Mouse (Mus musculus) v-Abl transformed pro-B cells (cell line): Measurements from ENCODE around the gene Hs3st2.

Experiments used
- in situ Hi-C, 2 experiments: fragments of 400-800 bp; cut with MboI; formaldehyde crosslinking; loops; one replicate each; pipeline ENCODE4 v1.15.1; 2025; ENCODE audit not compliant: unreplicated experiment in 2 of 2

Hs3st2 gene

DNA sequence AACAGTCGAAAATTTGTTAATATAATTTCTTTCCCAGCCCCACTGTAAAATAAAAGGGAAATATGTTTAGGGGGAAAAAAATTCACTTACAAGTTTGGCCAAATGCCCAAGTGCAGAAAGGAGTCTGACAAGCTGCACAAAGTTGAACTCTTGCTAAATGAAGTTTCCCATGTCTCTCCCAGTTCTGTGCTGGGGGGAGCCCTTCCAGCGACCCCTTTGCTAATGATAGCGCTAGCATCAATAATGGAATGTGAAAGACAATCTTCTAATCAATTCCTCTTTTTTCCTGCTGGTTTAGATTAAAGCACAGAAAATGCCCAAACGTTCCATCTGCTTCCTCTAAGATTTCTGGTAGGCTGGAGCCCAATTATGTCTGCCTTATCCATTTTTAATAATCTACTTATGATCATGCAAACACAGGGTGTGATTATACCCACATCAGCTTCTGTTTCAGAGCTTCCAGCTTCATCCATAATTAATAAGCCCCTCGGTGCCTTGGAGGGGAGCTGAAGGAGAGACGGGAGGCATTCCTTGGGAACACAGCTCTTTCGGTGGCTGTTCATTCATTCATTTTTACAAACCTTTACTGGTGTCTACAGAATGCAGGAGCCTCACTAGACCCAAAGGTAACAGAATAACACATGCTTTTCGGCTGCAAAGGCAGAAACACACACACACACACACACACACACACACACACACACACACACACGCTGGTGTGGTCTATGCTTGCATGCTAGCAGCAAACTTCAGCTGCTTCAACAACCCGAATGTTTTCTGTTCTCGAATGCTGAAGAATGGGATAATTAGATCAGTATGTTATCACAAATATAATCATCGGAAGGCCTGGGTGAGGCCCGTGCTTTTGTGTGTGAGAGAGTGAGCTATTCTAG, 59.5 kb downstream of the Hs3st2 start:
- in situ Hi-C loops = loop anchor here (10.0 to 25.0 kb wide), 2 partner anchors 616 to 1964 kb away; partner anchors contain the start of gene Umod (in 2 of the 2)

DNA sequence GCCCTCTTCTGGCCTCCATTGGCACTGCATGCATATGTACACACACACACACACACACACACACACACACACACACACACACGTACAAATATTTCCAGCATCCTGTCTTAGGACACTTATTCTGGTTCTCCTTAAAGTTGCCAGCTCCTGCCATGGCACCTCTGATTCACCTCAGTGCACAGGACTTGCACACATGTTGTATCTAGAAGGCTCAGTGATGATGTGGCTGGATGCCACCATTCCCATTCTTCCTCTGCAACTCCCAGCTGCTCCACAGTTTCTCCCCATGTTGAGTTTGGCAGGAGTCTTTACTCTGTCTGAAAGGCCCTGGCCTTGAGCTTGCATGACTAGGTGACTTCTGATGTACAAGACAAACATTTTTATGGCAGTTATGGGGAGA, 65.1 kb downstream of the Hs3st2 start:
- in situ Hi-C loops = loop anchor here (10.0 to 25.0 kb wide), 2 partner anchors 622 to 1969 kb away; partner anchors contain the start of gene Umod (in 2 of the 2)

DNA sequence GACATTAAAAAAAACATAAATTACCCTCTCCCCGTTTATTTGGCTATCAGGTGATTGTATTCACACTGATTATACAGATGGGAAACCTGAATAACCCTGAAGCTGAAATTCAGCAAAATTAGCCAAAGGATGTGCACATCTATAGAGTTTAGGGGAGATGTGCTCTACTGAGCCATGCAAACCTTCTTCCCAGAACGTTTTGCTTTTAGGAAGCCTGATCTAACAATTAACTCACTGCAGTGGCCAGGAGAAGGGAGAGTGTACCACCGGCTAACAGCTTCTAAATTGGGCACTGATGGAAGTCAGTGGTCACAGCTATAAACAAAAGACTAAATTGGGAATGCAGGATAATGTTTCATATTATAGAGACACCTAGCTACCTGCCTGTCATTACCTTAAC, 66.4 kb downstream of the Hs3st2 start:
- in situ Hi-C loops = loop anchor here (10.0 to 25.0 kb wide), 2 partner anchors 623 to 1971 kb away; partner anchors contain the start of gene Umod (in 2 of the 2)

DNA sequence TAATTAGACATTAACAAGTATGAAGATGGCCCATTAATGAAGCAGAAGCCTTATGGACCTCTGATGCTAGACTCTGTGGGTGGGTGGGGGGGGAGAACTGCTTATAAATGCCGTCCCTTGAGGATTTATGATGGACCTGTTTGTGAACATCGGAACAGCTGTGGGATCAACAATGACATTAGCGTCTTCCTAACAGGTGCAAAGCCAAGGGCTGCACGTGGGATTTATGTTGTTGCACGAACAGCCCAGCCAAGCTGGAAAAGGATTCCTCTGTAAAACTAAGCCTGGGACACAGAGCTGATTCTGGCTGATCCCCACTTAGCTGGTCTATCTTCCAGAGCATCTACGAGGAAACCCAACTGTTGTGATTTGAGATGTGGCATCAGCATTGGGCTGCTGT, 69.0 kb downstream of the Hs3st2 start:
- in situ Hi-C loops = loop anchor here (25.0 kb wide), 1 partner anchor 1973 kb away; the partner anchor contains the start of gene Umod (in 2 of the 2)

DNA sequence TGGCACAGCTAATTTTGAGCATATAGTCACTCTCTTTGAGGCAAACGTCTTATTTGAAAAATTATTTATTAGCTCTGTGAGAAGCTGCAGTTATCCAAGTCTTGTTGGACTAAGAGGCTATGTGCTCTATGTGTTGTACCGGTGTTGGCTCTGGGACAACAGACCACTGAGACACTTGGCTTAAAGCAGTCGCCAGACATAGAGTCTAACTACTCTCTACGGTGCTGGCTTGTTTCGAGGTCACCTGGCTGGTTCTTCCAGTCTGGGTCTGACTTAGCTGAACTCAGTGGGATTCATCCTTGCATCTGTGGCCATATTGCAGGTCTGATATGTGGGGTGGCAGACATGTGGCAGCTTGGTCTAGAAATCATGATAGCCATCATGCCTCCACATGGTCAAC, 72.8 kb downstream of the Hs3st2 start:
- in situ Hi-C loops = loop anchor here (25.0 kb wide), 1 partner anchor 1977 kb away; the partner anchor contains the start of gene Umod (in 2 of the 2)

DNA sequence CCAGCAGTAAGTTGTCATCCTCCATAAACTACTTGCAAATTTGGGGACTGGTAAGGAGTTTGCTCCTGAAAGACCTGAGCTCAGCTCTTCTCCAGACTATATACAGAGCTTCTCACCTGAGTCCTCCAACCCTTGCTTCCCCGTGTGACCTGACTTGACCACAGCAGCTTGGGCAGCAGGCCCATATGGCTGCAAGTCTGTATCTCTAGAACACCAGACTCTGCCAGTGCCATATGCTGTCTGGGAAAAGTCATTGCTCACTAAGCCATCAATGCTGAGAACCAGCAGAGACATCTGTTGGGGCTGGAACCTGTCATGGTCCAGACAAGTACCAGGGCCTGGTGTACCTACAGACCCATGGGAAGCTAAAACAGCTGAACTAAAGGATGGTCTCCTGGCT, 73.5 kb downstream of the Hs3st2 start:
- in situ Hi-C loops = loop anchor here (25.0 kb wide), 1 partner anchor 1978 kb away; the partner anchor contains the start of gene Umod (in 2 of the 2)

DNA sequence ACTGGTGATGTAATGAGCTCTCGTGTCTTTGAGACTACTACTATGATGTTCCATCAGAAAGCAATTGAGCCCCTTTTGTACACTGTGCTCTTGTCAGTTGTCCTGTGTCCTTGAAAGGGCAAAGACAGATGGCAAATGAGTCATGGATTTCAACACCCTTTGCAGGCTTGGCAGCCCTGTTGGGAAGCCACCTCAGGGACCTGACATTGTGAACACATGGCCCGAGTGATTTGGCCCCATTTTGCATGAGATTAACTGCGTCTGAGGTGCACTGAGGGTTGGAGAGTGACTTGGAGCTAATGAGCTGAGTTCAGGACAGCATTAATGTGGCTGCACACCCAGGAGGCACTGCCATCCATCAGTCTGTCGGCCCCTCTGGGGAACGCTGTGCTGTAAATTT, 74.7 kb downstream of the Hs3st2 start:
- in situ Hi-C loops = loop anchor here (25.0 kb wide), 1 partner anchor 1979 kb away; the partner anchor contains the start of gene Umod (in 2 of the 2)

DNA sequence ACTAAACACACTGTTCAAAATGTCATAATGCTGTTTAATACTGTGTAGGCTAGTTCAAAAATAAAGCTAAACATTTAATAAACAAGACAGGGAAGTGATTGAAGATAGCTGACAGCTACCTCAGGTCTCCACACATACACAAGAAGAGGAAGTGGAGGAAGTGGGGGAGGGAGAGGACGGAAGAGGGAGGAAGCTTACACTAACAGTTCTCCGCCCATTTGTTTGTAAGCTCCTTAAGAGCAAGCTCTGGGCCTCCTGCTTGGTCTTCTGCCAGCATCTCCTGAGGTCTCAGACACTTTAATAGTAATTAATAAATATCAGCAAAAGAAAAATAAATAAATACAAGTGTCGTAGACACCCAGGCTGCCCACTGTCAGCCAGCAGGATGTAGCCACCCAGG, 77.8 kb downstream of the Hs3st2 start:
- in situ Hi-C loops = loop anchor here (25.0 kb wide), 1 partner anchor 1982 kb away; the partner anchor contains the start of gene Umod (in 2 of the 2)

DNA sequence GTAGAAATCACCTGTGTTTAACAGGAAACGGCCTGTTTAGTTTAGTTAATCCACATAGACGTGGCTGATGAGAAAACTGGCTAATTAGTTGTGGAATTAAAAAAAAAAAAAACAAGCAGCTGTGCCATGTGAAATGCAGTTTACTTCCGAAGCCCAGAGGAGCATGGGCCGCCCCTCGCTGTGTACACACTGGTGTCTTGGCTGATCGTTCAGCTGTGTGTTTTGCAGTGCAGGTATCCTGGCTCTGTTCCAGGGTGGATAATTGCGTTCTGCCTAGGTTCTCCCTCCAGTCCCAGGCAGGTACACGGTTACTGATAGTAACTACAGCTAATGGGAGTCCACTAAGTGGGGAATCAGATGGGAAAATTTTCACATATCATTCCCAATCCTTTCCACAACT, 86.6 kb downstream of the Hs3st2 start:
- in situ Hi-C loops = no loop called here

DNA sequence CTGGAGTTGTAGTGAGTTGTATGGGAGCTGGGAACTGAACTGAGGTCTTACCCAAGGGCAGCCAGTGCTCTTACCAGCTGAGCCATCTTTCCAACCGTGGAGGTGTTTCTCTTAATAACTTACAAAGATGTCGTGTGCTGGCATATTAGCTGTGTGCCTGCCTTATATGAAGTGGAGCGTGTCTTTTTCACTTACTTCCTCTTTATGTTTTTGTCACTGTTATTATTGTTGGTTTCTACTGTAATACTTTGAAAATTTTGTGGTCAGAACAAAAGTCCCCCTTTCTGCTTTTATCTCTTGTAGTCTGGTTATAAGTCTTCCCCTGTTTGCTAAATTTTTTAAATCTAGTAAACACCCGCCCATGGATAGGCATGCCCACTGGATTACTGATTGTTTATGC, 88.4 kb downstream of the Hs3st2 start:
- in situ Hi-C loops = no loop called here

DNA sequence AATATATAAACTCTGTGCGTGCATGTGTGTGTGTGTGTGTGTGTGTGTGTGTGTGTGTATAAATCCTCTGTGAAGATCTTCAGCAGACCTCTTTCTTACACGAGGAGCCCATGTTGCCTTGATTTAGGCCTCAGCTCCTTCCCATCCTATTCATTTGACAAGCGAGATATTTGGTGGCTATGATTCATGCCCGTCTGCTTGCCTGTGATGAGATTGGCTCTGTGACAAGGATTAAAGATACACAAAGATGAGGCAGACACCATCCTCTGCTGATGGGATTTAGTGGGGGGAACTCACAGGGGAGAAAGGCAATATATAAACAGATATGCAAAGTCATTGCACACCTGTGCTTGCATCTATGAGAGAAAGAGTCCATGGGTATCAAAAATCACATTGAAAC, 92.9 kb downstream of the Hs3st2 start:
- in situ Hi-C loops = no loop called here

DNA sequence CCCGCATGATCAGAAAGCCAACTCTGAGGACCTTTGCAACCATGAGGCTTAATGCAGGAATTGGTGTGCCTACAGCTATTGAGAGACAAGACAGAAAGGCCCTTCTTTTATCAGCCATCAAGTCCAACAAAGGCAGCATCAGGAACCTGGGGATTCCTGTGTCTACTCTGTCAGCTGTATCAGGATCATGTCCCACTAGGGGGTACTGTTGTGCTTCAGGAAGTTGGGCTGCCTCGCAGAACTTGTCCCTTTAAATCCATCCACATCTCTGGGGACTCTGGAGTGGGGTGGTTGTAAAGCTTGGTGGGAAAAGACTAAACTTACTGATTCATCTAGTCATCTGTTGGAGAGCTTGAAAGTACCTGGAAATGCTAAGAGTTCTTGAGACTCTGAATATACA, 93.6 kb downstream of the Hs3st2 start:
- in situ Hi-C loops = no loop called here

DNA sequence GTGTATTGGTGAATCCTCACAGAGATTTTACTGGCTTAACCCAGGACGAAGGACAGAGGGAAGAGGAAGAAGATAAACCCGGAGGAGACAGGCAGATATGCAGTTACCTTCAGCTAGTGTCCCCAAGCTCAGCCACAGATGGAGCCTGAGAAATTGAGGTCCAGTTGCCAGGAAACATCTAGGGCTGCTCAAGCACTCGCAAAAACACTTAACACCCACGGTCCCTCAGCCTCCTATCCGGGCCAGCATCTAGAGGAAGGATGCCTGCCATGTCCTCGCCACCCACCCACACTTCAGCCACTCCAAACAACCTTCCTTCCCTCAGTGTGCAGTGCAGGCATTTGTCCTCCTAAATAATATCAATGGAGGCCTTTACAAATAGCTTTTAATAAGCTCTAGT, 95.6 kb downstream of the Hs3st2 start:
- in situ Hi-C loops = no loop called here

DNA sequence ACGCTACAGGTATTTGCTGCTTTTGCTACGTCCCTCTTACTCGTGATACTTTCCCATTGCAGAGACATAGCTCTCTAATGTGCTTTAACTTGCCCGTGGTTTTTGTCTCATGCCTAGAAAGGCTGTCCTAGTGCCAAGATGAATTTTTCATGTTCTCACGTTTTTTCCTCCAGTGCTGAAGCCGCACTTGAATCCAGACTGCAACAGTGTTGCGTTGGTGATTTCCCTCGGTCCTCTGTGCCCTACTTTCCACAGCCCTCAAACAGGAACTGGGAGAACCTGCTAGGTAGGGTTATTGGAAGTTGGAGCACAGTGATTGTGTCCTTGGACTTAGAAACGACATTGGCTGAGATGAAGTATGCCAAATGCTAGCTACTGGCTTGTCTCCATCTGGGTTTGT, 97.7 kb downstream of the Hs3st2 start:
- in situ Hi-C loops = no loop called here

DNA sequence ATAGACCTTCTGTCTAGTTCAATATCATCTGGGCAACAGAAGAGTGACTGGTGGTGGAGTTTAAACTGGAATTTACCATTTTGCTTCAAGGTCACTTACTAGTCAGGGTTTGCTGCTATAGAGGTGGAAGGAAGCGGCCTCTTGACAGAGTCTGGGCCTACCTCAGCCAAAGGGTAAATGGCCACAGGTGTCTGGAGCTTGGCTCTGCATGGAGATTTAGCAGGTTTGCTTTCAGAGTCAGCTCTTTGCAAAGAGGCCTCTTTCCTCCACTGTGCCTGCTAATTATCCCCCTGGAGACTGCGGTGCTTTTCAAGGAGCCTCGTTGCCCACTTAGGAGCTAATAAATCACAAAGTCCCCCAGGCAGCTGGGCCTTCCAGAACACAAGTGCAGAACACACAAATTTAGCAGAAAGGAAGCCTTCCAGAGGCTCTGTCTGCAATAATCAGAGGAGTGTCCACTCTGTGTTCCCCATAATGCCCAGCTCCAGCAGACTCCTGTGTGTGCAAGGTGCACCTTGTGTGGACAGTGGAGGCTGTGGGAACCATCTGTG, 99.9 kb downstream of the Hs3st2 start:
- in situ Hi-C loops = loop anchor here in 1 of 2 experiments (10.0 kb wide), 1 partner anchor 47 kb away; no protein-coding TSS in a partner anchor

DNA sequence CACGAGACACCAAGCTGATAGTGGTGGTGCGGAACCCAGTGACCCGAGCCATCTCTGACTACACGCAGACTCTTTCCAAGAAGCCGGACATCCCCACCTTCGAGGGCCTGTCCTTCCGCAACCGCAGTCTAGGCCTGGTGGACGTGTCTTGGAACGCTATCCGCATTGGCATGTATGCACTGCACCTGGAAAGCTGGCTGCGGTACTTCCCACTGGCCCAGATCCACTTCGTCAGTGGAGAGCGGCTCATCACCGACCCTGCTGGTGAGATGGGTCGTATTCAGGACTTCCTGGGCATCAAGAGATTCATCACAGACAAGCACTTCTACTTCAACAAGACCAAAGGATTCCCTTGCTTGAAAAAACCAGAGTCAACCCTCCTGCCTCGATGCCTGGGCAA, 108.9 kb downstream of the Hs3st2 start:
- in situ Hi-C loops = loop anchor here (5.0 to 10.0 kb wide), 4 partner anchors 103 to 246 kb away; partner anchors contain the start of gene Hs3st2 (in 1 of the 2)

DNA sequence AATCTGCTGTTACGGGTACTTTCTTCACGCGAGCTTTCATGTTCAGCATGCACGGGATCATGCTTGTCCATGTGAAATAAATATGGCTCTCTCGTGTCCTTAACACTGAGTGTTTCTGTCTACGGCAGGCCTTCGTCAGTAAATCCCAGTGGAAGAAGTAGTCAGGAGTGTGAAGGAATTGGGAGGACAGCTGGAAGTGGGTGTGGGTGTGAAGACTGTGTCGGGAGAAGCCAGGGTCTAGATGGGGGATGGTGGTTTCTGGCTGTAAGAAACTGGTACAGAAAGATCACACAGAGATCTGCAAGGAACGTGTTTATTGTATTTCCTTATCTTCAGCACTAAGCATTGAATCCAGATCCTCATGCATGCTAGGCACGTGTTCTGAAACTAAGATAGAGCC, 110.0 kb downstream of the Hs3st2 start:
- in situ Hi-C loops = loop anchor here (5.0 to 10.0 kb wide), 4 partner anchors 104 to 247 kb away; partner anchors contain the start of gene Hs3st2 (in 1 of the 2)

DNA sequence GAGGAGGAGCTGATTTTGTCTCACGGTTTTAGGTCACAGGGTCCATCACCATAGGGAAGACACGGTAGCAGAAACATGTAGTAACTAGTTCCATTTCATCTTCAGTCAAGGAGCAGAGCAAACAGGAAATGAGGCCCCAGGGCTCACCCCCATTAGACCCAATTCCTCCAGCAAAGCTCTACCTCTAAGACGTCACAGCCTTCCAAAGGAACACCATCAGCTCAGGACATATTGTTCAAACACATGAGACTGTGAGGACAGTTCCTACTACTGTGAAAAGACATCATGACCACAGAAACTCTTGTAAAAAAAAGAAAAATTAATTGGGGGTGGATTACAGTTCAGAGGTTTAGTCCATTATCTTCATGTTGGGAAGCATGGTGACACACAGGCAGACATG, 125.1 kb downstream of the Hs3st2 start:
- in situ Hi-C loops = no loop called here

DNA sequence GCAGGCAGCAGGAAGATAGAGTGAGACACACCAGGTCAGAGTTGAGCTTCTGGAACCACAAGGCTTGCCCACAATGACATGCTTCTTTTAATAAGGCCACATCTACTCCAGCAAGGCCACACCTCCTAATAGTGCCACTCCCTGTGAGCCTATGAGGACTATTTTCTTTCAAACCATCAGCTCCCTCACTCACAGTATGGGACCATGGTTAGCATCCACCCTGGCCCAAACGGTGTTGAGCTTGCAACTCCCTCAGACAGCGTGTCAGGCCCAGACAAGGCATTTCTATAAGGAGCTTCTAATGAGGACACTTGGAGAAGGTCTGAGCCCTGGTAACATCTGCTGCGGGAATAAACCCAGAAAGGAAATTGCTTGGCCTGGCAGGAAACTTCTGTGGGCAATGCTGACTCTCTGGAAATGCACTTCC, 125.5 kb downstream of the Hs3st2 start:
- in situ Hi-C loops = no loop called here

DNA sequence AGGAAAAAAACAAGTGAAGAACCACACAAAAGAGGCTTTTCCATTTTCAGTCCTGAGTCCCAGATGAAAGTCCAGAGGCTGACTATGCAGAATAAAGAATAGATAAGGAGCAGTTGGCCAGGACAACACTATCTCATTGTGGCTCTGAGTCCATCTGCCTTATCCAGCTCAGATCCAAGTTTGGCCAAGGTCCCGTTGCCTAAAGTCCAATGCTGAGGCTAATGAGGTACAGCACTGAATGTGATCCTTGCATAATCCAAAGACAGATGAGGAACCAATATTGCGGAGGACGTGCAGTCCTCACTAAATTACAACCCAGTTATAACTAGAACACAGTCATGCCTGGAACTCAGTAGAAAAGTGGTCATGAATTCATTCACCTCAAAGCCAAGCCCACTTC, 130.5 kb downstream of the Hs3st2 start:
- in situ Hi-C loops = no loop called here

DNA sequence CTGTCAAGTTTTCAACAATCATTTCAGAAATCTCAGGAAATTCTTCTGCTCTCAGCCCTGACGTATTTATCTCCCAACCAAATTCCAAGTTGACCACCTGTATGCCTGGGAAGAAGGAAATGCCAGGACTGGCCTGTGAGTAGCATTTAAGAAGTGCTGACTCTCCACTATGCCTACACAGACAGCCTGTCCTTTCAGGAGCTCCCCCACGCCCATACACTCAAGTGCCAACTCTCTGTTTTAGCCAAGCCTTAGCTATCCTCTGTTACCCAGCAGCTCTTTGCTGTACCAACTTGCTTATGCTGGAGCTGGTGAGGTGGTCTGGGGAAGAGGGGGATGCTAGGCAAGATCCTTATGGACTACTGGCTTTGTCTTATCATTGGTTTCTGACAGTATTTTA, 137.4 kb downstream of the Hs3st2 start:
- in situ Hi-C loops = no loop called here
